Mouse (Mus musculus): ENCODE measurements at regions not wholly inside any gene's neighbourhood (a gene's known extent, or its start where the extent isn't known, plus 50 kb on each side); places are given as distances from the start of the nearest gene placed in this dataset.
A peak's percentile ranks its signal among the peaks of the same experiment; 100 is the strongest.
"Not testable (repeated sequence)": the region's sequence is repeated elsewhere in the genome, so short reads cannot be mapped to it uniquely, and the experiment has no call there.

- H3K27me3 ChIP-seq (ENCODE audit: control insufficient read depth, insufficient read depth, low read depth, low read length); H3K4me3 ChIP-seq (ENCODE audit: low read depth, low read length); H3K4me2 ChIP-seq (ENCODE audit: low read length); H3K36me3 ChIP-seq (ENCODE audit: control insufficient read depth, insufficient read depth, low read length); ATAC-seq; H3K27ac ChIP-seq (ENCODE audit: low read length); H3K9ac ChIP-seq (ENCODE audit: low read depth, low read length); H3K9me3 ChIP-seq (replicated peaks; ENCODE audit: control insufficient read depth, low read length, poor library complexity, severe bottlenecking); H3K4me1 ChIP-seq (ENCODE audit: control insufficient read depth, insufficient read depth, low read length): not testable (repeated sequence)
- WGBS: 83% methylated on average over 1 of the region's 1 CpGs
Observed at GRCm38 (mm10) chr1:96189776-96190175, 522.4 kb upstream of the St8sia4 start.

- no peaks in the 10 kb centered on the region for H3K36me3 ChIP-seq (ENCODE audit: control insufficient read depth, insufficient read depth, low read length)
- H3K9me3 ChIP-seq (replicated peaks; ENCODE audit: control insufficient read depth, low read length, poor library complexity, severe bottlenecking): no peaks in the 10 kb centered on the region
- no peaks in the 10 kb centered on the region for H3K4me1 ChIP-seq (ENCODE audit: control insufficient read depth, insufficient read depth, low read length)
- ATAC-seq: no peak
- no peaks in the 10 kb centered on the region for H3K27me3 ChIP-seq (ENCODE audit: control insufficient read depth, insufficient read depth, low read depth, low read length)
- no peak overlapping the region for H3K4me3 ChIP-seq (ENCODE audit: low read depth, low read length)
- 74% methylated on average over 2 of the region's 2 CpGs for WGBS
- no peak overlapping the region for H3K27ac ChIP-seq (ENCODE audit: low read length)
- H3K9ac ChIP-seq (ENCODE audit: low read depth, low read length): no peak overlapping the region
- no peak overlapping the region for H3K4me2 ChIP-seq (ENCODE audit: low read length)
Observed at GRCm38 (mm10) chr1:96166767-96167166, 499.4 kb upstream of the St8sia4 start.

- H3K9me3 ChIP-seq (replicated peaks; ENCODE audit: control insufficient read depth, low read length, poor library complexity, severe bottlenecking): no peaks in the 10 kb centered on the region
- H3K4me2 ChIP-seq (ENCODE audit: low read length): no peak overlapping the region
- H3K4me3 ChIP-seq (ENCODE audit: low read depth, low read length): no peak overlapping the region
- H3K4me1 ChIP-seq (ENCODE audit: control insufficient read depth, insufficient read depth, low read length): no peaks in the 10 kb centered on the region
- H3K36me3 ChIP-seq (ENCODE audit: control insufficient read depth, insufficient read depth, low read length): no peaks in the 10 kb centered on the region
- H3K27me3 ChIP-seq (ENCODE audit: control insufficient read depth, insufficient read depth, low read depth, low read length): no peaks in the 10 kb centered on the region
- 90% methylated on average over 1 of the region's 1 CpGs for WGBS
- H3K27ac ChIP-seq (ENCODE audit: low read length): no peak overlapping the region
- H3K9ac ChIP-seq (ENCODE audit: low read depth, low read length): no peak overlapping the region
- no peak for ATAC-seq
Observed at GRCm38 (mm10) chr1:96155484-96155883, 488.1 kb upstream of the St8sia4 start.

DNA sequence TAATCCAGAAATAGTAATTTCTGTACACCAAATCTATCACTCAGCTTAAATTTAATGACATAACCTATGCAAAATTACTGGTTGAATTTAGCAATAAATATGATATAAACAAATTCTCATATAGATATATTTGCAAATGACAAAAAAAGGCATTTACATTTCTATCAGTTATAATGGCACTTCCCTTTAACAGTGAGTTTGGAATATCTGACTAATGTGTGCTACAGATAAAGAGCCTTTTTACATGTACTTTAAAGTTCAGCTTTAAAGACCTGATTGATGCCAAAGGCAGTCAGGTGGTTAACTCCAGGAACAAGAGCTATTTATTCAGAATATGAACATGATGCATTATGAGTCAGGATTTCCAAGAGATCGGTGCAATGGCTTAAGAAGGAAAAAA, 461.2 kb upstream of the St8sia4 start:
- no peaks in the 10 kb centered on the region for H3K4me1 ChIP-seq (ENCODE audit: control insufficient read depth, insufficient read depth, low read length)
- H3K9ac ChIP-seq (ENCODE audit: low read depth, low read length): no peak overlapping the region
- ATAC-seq: no peak
- no peaks in the 10 kb centered on the region for H3K36me3 ChIP-seq (ENCODE audit: control insufficient read depth, insufficient read depth, low read length)
- H3K27me3 ChIP-seq (ENCODE audit: control insufficient read depth, insufficient read depth, low read depth, low read length): no peaks in the 10 kb centered on the region
- H3K4me2 ChIP-seq (ENCODE audit: low read length): no peak overlapping the region
- WGBS: 70% methylated on average over 1 of the region's 1 CpGs
- no peaks in the 10 kb centered on the region for H3K9me3 ChIP-seq (replicated peaks; ENCODE audit: control insufficient read depth, low read length, poor library complexity, severe bottlenecking)
- no peak overlapping the region for H3K4me3 ChIP-seq (ENCODE audit: low read depth, low read length)
- H3K27ac ChIP-seq (ENCODE audit: low read length): no peak overlapping the region

- WGBS: 98% methylated on average over 2 of the region's 2 CpGs
- H3K27ac ChIP-seq (ENCODE audit: low read length): no peak overlapping the region
- H3K4me2 ChIP-seq (ENCODE audit: low read length): no peak overlapping the region
- no peak for ATAC-seq
- no peak overlapping the region for H3K9ac ChIP-seq (ENCODE audit: low read depth, low read length)
- no peaks in the 10 kb centered on the region for H3K27me3 ChIP-seq (ENCODE audit: control insufficient read depth, insufficient read depth, low read depth, low read length)
- no peaks in the 10 kb centered on the region for H3K36me3 ChIP-seq (ENCODE audit: control insufficient read depth, insufficient read depth, low read length)
- no peak overlapping the region for H3K4me3 ChIP-seq (ENCODE audit: low read depth, low read length)
- H3K9me3 ChIP-seq (replicated peaks; ENCODE audit: control insufficient read depth, low read length, poor library complexity, severe bottlenecking): no peaks in the 10 kb centered on the region
- no peaks in the 10 kb centered on the region for H3K4me1 ChIP-seq (ENCODE audit: control insufficient read depth, insufficient read depth, low read length)
Observed at GRCm38 (mm10) chr1:96107986-96108385, 440.6 kb upstream of the St8sia4 start.

DNA sequence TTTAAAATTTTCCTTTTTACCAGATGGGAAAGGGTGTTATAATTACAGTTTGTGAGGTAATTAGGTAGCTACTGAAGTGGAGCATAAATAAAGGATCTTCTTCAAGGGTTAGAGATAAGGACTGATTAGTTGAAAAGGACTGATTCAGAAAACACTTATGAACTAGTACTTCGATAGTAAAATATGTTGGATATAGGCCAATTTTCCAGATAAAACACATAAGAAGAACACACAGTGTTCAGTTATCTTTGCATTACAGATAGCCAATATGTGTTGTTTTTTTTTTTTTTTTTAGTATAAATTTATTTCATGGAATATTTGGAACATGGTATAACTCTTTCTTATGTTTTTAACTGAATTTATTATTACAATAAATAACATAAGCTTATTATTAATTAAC, 438.0 kb upstream of the St8sia4 start:
- H3K9ac ChIP-seq (ENCODE audit: low read depth, low read length): no peak overlapping the region
- H3K4me1 ChIP-seq (ENCODE audit: control insufficient read depth, insufficient read depth, low read length): no peaks in the 10 kb centered on the region
- no peak overlapping the region for H3K4me3 ChIP-seq (ENCODE audit: low read depth, low read length)
- no peak overlapping the region for H3K27ac ChIP-seq (ENCODE audit: low read length)
- no peaks in the 10 kb centered on the region for H3K9me3 ChIP-seq (replicated peaks; ENCODE audit: control insufficient read depth, low read length, poor library complexity, severe bottlenecking)
- H3K36me3 ChIP-seq (ENCODE audit: control insufficient read depth, insufficient read depth, low read length): no peaks in the 10 kb centered on the region
- H3K27me3 ChIP-seq (ENCODE audit: control insufficient read depth, insufficient read depth, low read depth, low read length): no peaks in the 10 kb centered on the region
- no peak overlapping the region for H3K4me2 ChIP-seq (ENCODE audit: low read length)
- no peak for ATAC-seq
- WGBS: 88% methylated on average over 1 of the region's 1 CpGs

DNA sequence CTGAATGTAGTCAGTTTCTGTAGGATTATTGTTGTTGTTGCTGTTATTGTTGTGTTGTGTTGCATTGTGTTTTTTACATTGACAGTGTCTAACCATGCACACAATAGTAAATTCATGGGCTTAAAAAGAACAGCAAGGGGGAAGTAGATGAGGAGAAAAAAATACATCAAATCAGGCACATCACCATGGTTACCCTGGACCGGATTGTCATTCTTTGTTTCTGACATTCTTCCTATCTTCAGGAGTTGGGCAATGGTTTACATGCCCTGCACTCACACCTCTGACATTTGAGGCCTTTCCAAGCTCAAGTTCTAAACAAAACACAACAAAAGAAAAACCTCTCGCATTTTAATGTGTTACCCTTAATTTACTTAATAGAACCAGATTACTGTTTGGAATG, 416.2 kb upstream of the St8sia4 start:
- Histone ChIP-seq H3K9me3 (replicated peaks; ENCODE audit: control insufficient read depth, low read length, poor library complexity, severe bottlenecking) (no peaks in the 10 kb centered on the region), H3K4me1 (ENCODE audit: control insufficient read depth, insufficient read depth, low read length) (0 out of 2 replicates have a peak, but pooled peaks cover 3% of the 10 kb centered on the region), H3K4me3 (ENCODE audit: low read depth, low read length) (no peak overlapping the region), H3K27me3 (ENCODE audit: control insufficient read depth, insufficient read depth, low read depth, low read length) (no peaks in the 10 kb centered on the region), H3K36me3 (ENCODE audit: control insufficient read depth, insufficient read depth, low read length) (no peaks in the 10 kb centered on the region), H3K4me2 (ENCODE audit: low read length) (no peak overlapping the region), H3K27ac (ENCODE audit: low read length) (no peak overlapping the region), H3K9ac (ENCODE audit: low read depth, low read length) (no peak overlapping the region)
- peak; percentile 67; the same call in 1 of the 2 replicates for ATAC-seq
- 17% methylated on average over 2 of the region's 2 CpGs for WGBS

DNA sequence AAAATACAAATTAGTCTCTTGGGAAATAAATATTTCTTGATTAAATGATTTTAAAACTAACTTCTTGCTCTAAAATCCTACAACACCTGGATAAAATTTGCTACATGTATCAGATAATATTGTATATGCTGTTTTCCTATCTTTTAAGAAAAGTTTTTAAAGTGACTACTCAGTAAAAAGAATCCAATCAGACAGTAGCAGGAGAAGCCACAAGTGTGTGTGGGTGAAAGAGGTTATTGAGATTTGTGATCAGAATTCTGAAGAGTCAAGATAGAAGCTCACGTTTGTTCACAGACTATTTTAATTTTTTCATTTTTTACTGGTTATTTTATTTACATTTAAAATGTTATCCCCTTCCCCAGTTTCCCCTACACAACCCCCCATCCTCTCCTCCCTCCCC, 407.3 kb upstream of the St8sia4 start:
- Histone ChIP-seq H3K4me3 (ENCODE audit: low read depth, low read length) (no peak overlapping the region), H3K9me3 (replicated peaks; ENCODE audit: control insufficient read depth, low read length, poor library complexity, severe bottlenecking) (no peaks in the 10 kb centered on the region), H3K4me2 (ENCODE audit: low read length) (no peak overlapping the region), H3K27ac (ENCODE audit: low read length) (no peak overlapping the region), H3K4me1 (ENCODE audit: control insufficient read depth, insufficient read depth, low read length) (no peaks in the 10 kb centered on the region), H3K9ac (ENCODE audit: low read depth, low read length) (no peak overlapping the region), H3K36me3 (ENCODE audit: control insufficient read depth, insufficient read depth, low read length) (no peaks in the 10 kb centered on the region), H3K27me3 (ENCODE audit: control insufficient read depth, insufficient read depth, low read depth, low read length) (no peaks in the 10 kb centered on the region)
- no peak for ATAC-seq
- WGBS: 93% methylated on average over 1 of the region's 1 CpGs

GRCm38 (mm10) chr1:96061335-96061734, 394.0 kb upstream of the St8sia4 start:
- Histone ChIP-seq H3K9me3 (replicated peaks; ENCODE audit: control insufficient read depth, low read length, poor library complexity, severe bottlenecking) (no peaks in the 10 kb centered on the region), H3K27me3 (ENCODE audit: control insufficient read depth, insufficient read depth, low read depth, low read length) (no peaks in the 10 kb centered on the region), H3K36me3 (ENCODE audit: control insufficient read depth, insufficient read depth, low read length) (no peaks in the 10 kb centered on the region), H3K4me2 (ENCODE audit: low read length) (no peak overlapping the region), H3K9ac (ENCODE audit: low read depth, low read length) (no peak overlapping the region), H3K27ac (ENCODE audit: low read length) (no peak overlapping the region), H3K4me1 (ENCODE audit: control insufficient read depth, insufficient read depth, low read length) (no peaks in the 10 kb centered on the region), H3K4me3 (ENCODE audit: low read depth, low read length) (no peak overlapping the region)
- no peak for ATAC-seq

GRCm38 (mm10) chr1:96049260-96049659, 381.9 kb upstream of the St8sia4 start:
- Histone ChIP-seq H3K27me3 (ENCODE audit: control insufficient read depth, insufficient read depth, low read depth, low read length) (no peaks in the 10 kb centered on the region), H3K9me3 (replicated peaks; ENCODE audit: control insufficient read depth, low read length, poor library complexity, severe bottlenecking) (no peaks in the 10 kb centered on the region), H3K36me3 (ENCODE audit: control insufficient read depth, insufficient read depth, low read length) (no peaks in the 10 kb centered on the region), H3K9ac (ENCODE audit: low read depth, low read length) (no peak overlapping the region), H3K27ac (ENCODE audit: low read length) (no peak overlapping the region), H3K4me2 (ENCODE audit: low read length) (no peak overlapping the region), H3K4me1 (ENCODE audit: control insufficient read depth, insufficient read depth, low read length) (no peaks in the 10 kb centered on the region), H3K4me3 (ENCODE audit: low read depth, low read length) (no peak overlapping the region)
- ATAC-seq: no peak
- WGBS: 64% methylated on average over 1 of the region's 1 CpGs

Measured in midbrain, embryonic 16.5 days (tissue).